Comparison of ENCODE assay signal across 13 mouse cellular contexts in the genomic region with DNA sequence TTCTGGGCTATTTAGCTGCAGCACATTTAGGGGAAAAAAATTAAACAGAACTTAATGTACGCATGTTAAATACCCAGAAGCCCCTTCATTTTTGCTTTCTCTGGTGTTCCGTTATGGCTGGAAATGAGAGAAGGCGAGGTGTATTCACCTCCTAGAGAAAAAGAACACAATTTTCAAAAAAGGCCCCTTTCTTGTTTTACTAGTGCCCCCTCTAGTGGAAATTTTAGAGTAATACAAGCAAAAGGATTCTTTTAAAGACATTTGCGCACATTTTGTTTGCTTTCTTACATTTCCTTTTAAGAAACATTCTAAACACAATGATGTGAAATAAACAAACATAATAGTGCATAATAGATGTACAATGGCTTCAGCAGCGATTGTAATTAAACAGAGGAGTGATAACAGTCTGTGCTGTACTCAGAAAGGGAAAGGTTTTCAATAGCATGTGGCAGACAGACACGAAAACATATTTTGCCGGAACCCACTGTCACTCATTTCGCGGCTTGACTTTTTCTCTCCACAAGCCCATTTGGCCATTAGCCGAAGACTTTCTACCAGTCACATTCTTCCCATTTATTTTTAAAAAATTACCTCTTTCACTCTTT.
DNase-seq lines count a peak whose midpoint lies in the region; ATAC-seq and TF ChIP-seq lines count a peak whose summit lies in the region.
"Had no signal": no experiment of that assay in that cellular context is flagged by ENCODE, and none has a peak within 500 bp of the region (broad histone marks: within the 10 kb centered on the region; RNA-seq: fewer than 3 reads in every experiment).

No protein-coding gene starts in this region.

- H3K27me3 ChIP-seq in kidney, adult 2 months (replicated peaks; ENCODE audit: control insufficient read depth, insufficient read depth, low read length): no peaks in the 10 kb centered on the region
- no peaks in the 10 kb centered on the region for H3K27me3 ChIP-seq in midbrain, embryonic 16.5 days (ENCODE audit: control insufficient read depth, insufficient read depth, low read depth, low read length)

- TF ChIP-seq POLR2A in kidney, adult 2 months (IDR thresholded peaks at IDR 0.05; ENCODE audit: low read depth, low read length): no peak

- no peaks in the 10 kb centered on the region for H3K36me3 ChIP-seq in kidney, adult 2 months (ENCODE audit: control insufficient read depth, insufficient read depth, low read length)
- H3K36me3 ChIP-seq in midbrain, embryonic 16.5 days (ENCODE audit: control insufficient read depth, insufficient read depth, low read length): no peaks in the 10 kb centered on the region
- H3K36me3 ChIP-seq: heart, embryonic 10.5 days had no signal

- no peaks in the 10 kb centered on the region for H3K4me1 ChIP-seq in kidney, adult 2 months (ENCODE audit: control insufficient read depth, insufficient read depth, low read length)
- H3K4me1 ChIP-seq in midbrain, embryonic 16.5 days (ENCODE audit: control insufficient read depth, insufficient read depth, low read length): peaks cover 2% of the 10 kb centered on the region; the same call in 1 of the 2 replicates
- H3K4me1 ChIP-seq: heart, embryonic 10.5 days had no signal

- 43% methylated on average over 10 of the region's 10 CpGs for WGBS in kidney, adult 2 months
- 38% methylated on average over 10 of the region's 10 CpGs for WGBS in midbrain, embryonic 16.5 days

- H3K4me3 ChIP-seq in kidney, adult 2 months (ENCODE audit: insufficient read depth, low read depth, low read length): no peak overlapping the region
- no peak overlapping the region for H3K4me3 ChIP-seq in midbrain, embryonic 16.5 days (ENCODE audit: low read depth, low read length)
- H3K4me3 ChIP-seq: erythroblast, embryonic 14.5 days; heart, embryonic 10.5 days had no signal

- no peak for ATAC-seq in midbrain, embryonic 16.5 days

- no peaks in the 10 kb centered on the region for H3K9me3 ChIP-seq in midbrain, embryonic 16.5 days (replicated peaks; ENCODE audit: control insufficient read depth, low read length, poor library complexity, severe bottlenecking)
- H3K9me3 ChIP-seq: heart, embryonic 10.5 days had no signal

- peak overlapping the region; percentile 26; the same call in 1 of the 2 replicates for H3K4me2 ChIP-seq in midbrain, embryonic 16.5 days (ENCODE audit: low read length)

- no peak overlapping the region for H3K27ac ChIP-seq in kidney, adult 2 months (ENCODE audit: insufficient read depth, low read depth, low read length)
- peak overlapping the region; percentile 64 for H3K27ac ChIP-seq in midbrain, embryonic 16.5 days (ENCODE audit: low read length)
- H3K27ac ChIP-seq: heart, embryonic 10.5 days had no signal

- DNase-seq in cerebellum, adult 8-10 months: peak; percentile 23
- no peak for DNase-seq in cerebellum, adult 9-11 months
- no peak for DNase-seq in kidney, adult 2 months
- DNase-seq in kidney, adult 18-20 months: no peak
- peak; percentile 23 for DNase-seq in R1 (ENCODE audit: low read depth, low spot score)
- no peak for DNase-seq in right cerebral cortex, postnatal 10 days (ENCODE audit: low spot score in 2 of 2)
- DNase-seq in ovary, postnatal 36 days (ENCODE audit: low spot score): no peak
- DNase-seq: adrenal gland, postnatal 10 days; left cerebral cortex, postnatal 4 days; lung, postnatal 4 days had no signal

- H3K9ac ChIP-seq in midbrain, embryonic 16.5 days (ENCODE audit: low read depth, low read length): 0 out of 2 replicates have a peak overlapping the region, but pooled peaks have one; percentile 14

- TF ChIP-seq CTCF in kidney, adult 2 months (conservative IDR thresholded peaks at IDR 0.05; ENCODE audit: insufficient read depth, insufficient read length, low read depth, low read length): 0 out of 2 replicates have a peak, but pooled peaks have one; percentile 9

Comparison
In these comparisons a context has a peak if more than half of its experiments do, and no peak if none do; other contexts are left out.
1. DNase-seq: peak in cerebellum, adult 8-10 months (single experiment) and R1 (single experiment); none in cerebellum, adult 9-11 months (single experiment), kidney, adult 2 months (single experiment), kidney, adult 18-20 months (single experiment), right cerebral cortex, postnatal 10 days (0 of 2) and ovary, postnatal 36 days (single experiment).